Mouse (Mus musculus) monocyte, adult 2 months (primary cell): ENCODE measurements around the gene Slc38a3.

Source experiments
- DNase-seq, 2 experiments: peaks; one replicate each; pipeline ENCODE4 v3.0.0; 2022; ENCODE audit warnings: low spot score in 2 of 2, low read depth in 1 of 2

Slc38a3 gene

GRCm38 (mm10) chr9:107637070-107637469 lies 32.3 kb downstream of the Slc38a3 start:
- no peak for DNase-seq

GRCm38 (mm10) chr9:107635279-107636028 lies 33.9 kb downstream of the Slc38a3 start, which contains the start of gene Gnai2:
Gene Gnai2, minus strand, starts transcription at chr9:107635367.
- peak; percentile 94 to 96 for DNase-seq

GRCm38 (mm10) chr9:107634406-107635278 lies 34.7 kb downstream of the Slc38a3 start:
- DNase-seq: no peak

- no peak for DNase-seq
Measured at GRCm38 (mm10) chr9:107633661-107634405, 35.5 kb downstream of the Slc38a3 start.

- DNase-seq: peak; percentile 59 to 75
Measured at GRCm38 (mm10) chr9:107633091-107633660, 36.2 kb downstream of the Slc38a3 start.

GRCm38 (mm10) chr9:107632478-107632877 lies 36.9 kb downstream of the Slc38a3 start:
- DNase-seq: no peak

- DNase-seq: no peak
Measured at GRCm38 (mm10) chr9:107631861-107632260, 37.5 kb downstream of the Slc38a3 start.

GRCm38 (mm10) chr9:107631311-107631826 lies 38.0 kb downstream of the Slc38a3 start:
- DNase-seq: no peak

GRCm38 (mm10) chr9:107630576-107630975 lies 38.8 kb downstream of the Slc38a3 start:
- no peak for DNase-seq

GRCm38 (mm10) chr9:107629901-107630425 lies 39.4 kb downstream of the Slc38a3 start:
- no peak for DNase-seq

- DNase-seq: no peak
Measured at GRCm38 (mm10) chr9:107629411-107629730, 40.0 kb downstream of the Slc38a3 start.

GRCm38 (mm10) chr9:107628721-107629410 lies 40.5 kb downstream of the Slc38a3 start:
- peak in 1 of 2 experiments; percentile 66 for DNase-seq

- DNase-seq: no peak
Measured at GRCm38 (mm10) chr9:107627387-107628255, 41.7 kb downstream of the Slc38a3 start.

- peak in 1 of 2 experiments; percentile 45 for DNase-seq
Measured at GRCm38 (mm10) chr9:107626844-107627277, 42.5 kb downstream of the Slc38a3 start.

- DNase-seq: no peak
Measured at GRCm38 (mm10) chr9:107626158-107626843, 43.0 kb downstream of the Slc38a3 start.

GRCm38 (mm10) chr9:107625351-107626128 lies 43.8 kb downstream of the Slc38a3 start:
- no peak for DNase-seq

- no peak for DNase-seq
Measured at GRCm38 (mm10) chr9:107624951-107625350, 44.4 kb downstream of the Slc38a3 start.

GRCm38 (mm10) chr9:107624539-107624938 lies 44.8 kb downstream of the Slc38a3 start:
- peak in 1 of 2 experiments; percentile 36 for DNase-seq
